Mouse (Mus musculus) lung, postnatal 0 days (tissue): ENCODE measurements around the gene Zfp839.

Experiments used
- CTCF ChIP-seq: IDR thresholded peaks from 2 replicates; pipeline ENCODE4 v1.5.1; 2016; ENCODE audit warnings: antibody characterized with exemption, mild to moderate bottlenecking
- EP300 ChIP-seq: IDR thresholded peaks from 2 replicates; pipeline ENCODE4 v1.6.1; 2016; ENCODE audit warnings: antibody characterized with exemption, mild to moderate bottlenecking, control low read depth

DNA sequence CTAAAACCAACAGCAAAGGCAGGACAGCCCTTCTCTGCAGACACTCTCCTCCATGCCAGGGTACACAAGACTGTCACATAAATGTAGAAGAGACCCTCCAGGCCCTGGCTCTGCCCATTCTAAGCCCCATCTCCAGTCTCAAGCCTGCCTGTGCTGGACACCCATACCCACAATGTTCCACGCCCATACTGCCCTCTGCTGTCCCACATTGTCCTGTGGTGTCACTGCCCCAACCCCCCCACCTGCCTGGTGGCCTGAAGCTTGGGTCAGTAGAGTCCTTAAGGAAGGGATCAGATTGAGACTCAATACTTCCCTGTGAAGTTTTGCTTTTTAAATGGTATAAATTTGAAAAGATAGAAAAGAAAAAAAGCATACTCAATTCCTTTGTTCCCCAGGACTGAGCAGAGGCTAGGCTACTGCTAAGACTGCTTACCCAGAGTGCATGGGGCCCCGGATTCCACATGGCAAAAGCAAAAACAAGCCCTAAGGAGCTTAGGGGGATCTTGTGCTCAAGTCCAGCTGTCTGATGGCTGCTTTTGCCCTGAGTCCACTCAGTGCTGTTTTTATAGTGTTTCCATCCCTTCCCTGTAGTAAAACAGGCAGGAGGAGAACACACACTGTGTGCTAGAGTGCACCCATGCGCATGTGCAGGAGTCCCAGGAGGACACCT is 43.6 kb upstream of the Zfp839 start:
- TF ChIP-seq CTCF (peak; percentile 58), EP300 (no peak)
